ENCODE assay signal across 27 mouse cellular contexts in the genomic region with DNA sequence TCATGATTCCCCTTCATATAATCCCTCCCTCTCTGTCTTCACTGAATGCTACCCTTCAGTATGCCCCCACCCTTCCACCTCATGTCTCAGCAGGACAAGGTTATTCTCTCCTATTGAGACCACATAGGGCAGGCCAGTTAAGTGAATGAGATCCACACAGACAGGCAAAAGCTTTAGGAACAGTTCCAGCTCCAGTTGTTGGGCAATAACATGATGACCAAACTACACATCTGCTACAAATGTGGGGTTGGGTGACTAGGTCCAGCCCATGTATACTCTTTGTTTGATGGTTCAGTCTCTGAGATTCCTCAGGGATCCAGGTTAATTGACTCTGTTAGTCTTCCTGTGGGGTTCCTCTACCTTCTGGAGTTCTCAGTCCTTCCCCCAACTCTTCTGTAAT.
A peak's percentile ranks its signal among the peaks of the same experiment; 100 is the strongest.
DNase-seq lines count a peak whose midpoint lies in the region; ATAC-seq and TF ChIP-seq lines count a peak whose summit lies in the region.
"Had no signal": no experiment of that assay in that cellular context is flagged by ENCODE, and none has a peak within 500 bp of the region (broad histone marks: within the 10 kb centered on the region; RNA-seq: fewer than 3 reads in every experiment).

No protein-coding gene starts in this region.

- intact Hi-C loops in gastrocnemius, postnatal 36 days (cut with DNase I) = no loop called here

- no peaks in the 10 kb centered on the region for H3K36me3 ChIP-seq in midbrain, embryonic 11.5 days (ENCODE audit: control insufficient read depth, insufficient read depth, low read length)
- no peaks in the 10 kb centered on the region for H3K36me3 ChIP-seq in midbrain, postnatal 0 days (ENCODE audit: insufficient read depth, low read length)
- H3K36me3 ChIP-seq in forebrain, embryonic 11.5 days (ENCODE audit: control insufficient read depth, insufficient read depth, low read length) = no peaks in the 10 kb centered on the region
- H3K36me3 ChIP-seq: forebrain, embryonic 15.5 days; hindbrain, embryonic 10.5 days; hindbrain, embryonic 15.5 days; liver, embryonic 12.5 days had no signal

- no peak overlapping the region for H3K4me2 ChIP-seq in midbrain, embryonic 11.5 days
- H3K4me2 ChIP-seq in midbrain, postnatal 0 days (ENCODE audit: low read depth, low read length, poor library complexity, severe bottlenecking) = no peak overlapping the region
- no peak overlapping the region for H3K4me2 ChIP-seq in forebrain, embryonic 11.5 days (ENCODE audit: low read depth, low read length, severe bottlenecking)
- H3K4me2 ChIP-seq: forebrain, embryonic 15.5 days; hindbrain, embryonic 15.5 days; liver, embryonic 12.5 days had no signal

- no peaks in the 10 kb centered on the region for H3K4me1 ChIP-seq in midbrain, embryonic 11.5 days (ENCODE audit: control insufficient read depth, insufficient read depth, low read length)
- no peaks in the 10 kb centered on the region for H3K4me1 ChIP-seq in midbrain, postnatal 0 days (ENCODE audit: insufficient read depth, low read length)
- H3K4me1 ChIP-seq in embryonic fibroblast, embryonic 13.5 days (ENCODE audit: control insufficient read depth, insufficient read depth, low read length) = peaks cover 8% of the 10 kb centered on the region
- H3K4me1 ChIP-seq in forebrain, embryonic 11.5 days (replicated peaks; ENCODE audit: control insufficient read depth, insufficient read depth, low read length) = no peaks in the 10 kb centered on the region
- H3K4me1 ChIP-seq: forebrain, embryonic 15.5 days; hindbrain, embryonic 10.5 days; hindbrain, embryonic 15.5 days; liver, embryonic 12.5 days had no signal

- TF ChIP-seq POLR2A in embryonic fibroblast, embryonic 13.5 days (IDR thresholded peaks at IDR 0.05; ENCODE audit: low read depth, low read length) = no peak

- no peak overlapping the region for H3K4me3 ChIP-seq in midbrain, embryonic 11.5 days (ENCODE audit: low read depth, low read length)
- no peak overlapping the region for H3K4me3 ChIP-seq in midbrain, postnatal 0 days (ENCODE audit: low read depth, low read length)
- H3K4me3 ChIP-seq in embryonic fibroblast, embryonic 13.5 days (ENCODE audit: insufficient read depth, low read length) = no peak overlapping the region
- no peak overlapping the region for H3K4me3 ChIP-seq in forebrain, embryonic 11.5 days (ENCODE audit: low read depth, low read length)
- H3K4me3 ChIP-seq: forebrain, embryonic 15.5 days; gastrocnemius, adult 2 months; hindbrain, embryonic 10.5 days; hindbrain, embryonic 15.5 days; liver, embryonic 12.5 days had no signal

- H3K9me3 ChIP-seq in midbrain, embryonic 11.5 days (ENCODE audit: control insufficient read depth, low read length) = no peaks in the 10 kb centered on the region
- no peaks in the 10 kb centered on the region for H3K9me3 ChIP-seq in midbrain, postnatal 0 days (ENCODE audit: low read length)
- H3K9me3 ChIP-seq in forebrain, embryonic 11.5 days (ENCODE audit: control insufficient read depth, low read length) = no peaks in the 10 kb centered on the region
- H3K9me3 ChIP-seq: forebrain, embryonic 15.5 days; hindbrain, embryonic 10.5 days; hindbrain, embryonic 15.5 days; liver, embryonic 12.5 days had no signal

- TF ChIP-seq CTCF in midbrain, postnatal 0 days (IDR thresholded peaks at IDR 0.05) = no peak
- TF ChIP-seq CTCF in embryonic fibroblast, embryonic 13.5 days (IDR thresholded peaks at IDR 0.05; ENCODE audit: borderline replicate concordance, insufficient read depth, low read length) = no peak

- ATAC-seq in midbrain, embryonic 11.5 days (ENCODE audit: low FRiP score) = no peak
- no peak for ATAC-seq in midbrain, postnatal 0 days (ENCODE audit: low FRiP score)
- no peak for ATAC-seq in forebrain, embryonic 11.5 days (replicated peaks; ENCODE audit: low FRiP score)
- ATAC-seq in megakaryocyte, adult 5-6 weeks (ENCODE audit: poor library complexity, severe bottlenecking) = no peak
- ATAC-seq: activated CD4-positive, CD25-positive, alpha-beta regulatory T cell, adult 4 months; forebrain, embryonic 15.5 days; inflammation-experienced regulatory T-cells, adult 6 months; liver, embryonic 12.5 days; liver, postnatal 0 days had no signal

- no peak overlapping the region for H3K27ac ChIP-seq in midbrain, embryonic 11.5 days (ENCODE audit: low read depth, low read length)
- no peak overlapping the region for H3K27ac ChIP-seq in midbrain, postnatal 0 days (ENCODE audit: low read depth, low read length)
- peak overlapping the region; percentile 97 for H3K27ac ChIP-seq in embryonic fibroblast, embryonic 13.5 days (ENCODE audit: insufficient read depth, low read length)
- no peak overlapping the region for H3K27ac ChIP-seq in forebrain, embryonic 11.5 days (ENCODE audit: low read depth, low read length)
- H3K27ac ChIP-seq: forebrain, embryonic 15.5 days; hindbrain, embryonic 10.5 days; hindbrain, embryonic 15.5 days; liver, embryonic 12.5 days had no signal

- no peaks in the 10 kb centered on the region for H3K27me3 ChIP-seq in midbrain, embryonic 11.5 days (ENCODE audit: control insufficient read depth, insufficient read depth, low read length)
- H3K27me3 ChIP-seq in midbrain, postnatal 0 days (ENCODE audit: insufficient read depth, low read length) = no peaks in the 10 kb centered on the region
- no peaks in the 10 kb centered on the region for H3K27me3 ChIP-seq in forebrain, embryonic 11.5 days (ENCODE audit: control insufficient read depth, insufficient read depth, low read length)
- H3K27me3 ChIP-seq: forebrain, embryonic 15.5 days; hindbrain, embryonic 15.5 days; liver, embryonic 12.5 days had no signal

- DNase-seq in gastrocnemius, adult 18-20 months (ENCODE audit: low spot score) = peak; percentile 41
- no peak for DNase-seq in gastrocnemius, postnatal 36 days
- DNase-seq in midbrain, embryonic 11.5 days (ENCODE audit: low spot score, missing footprints) = peak; percentile 28
- DNase-seq in midbrain, postnatal 0 days (ENCODE audit: low spot score) = no peak
- DNase-seq in skeletal muscle tissue, adult 2 months (ENCODE audit: low read depth, low spot score) = peak; percentile 15
- DNase-seq in forebrain, embryonic 11.5 days (ENCODE audit: low spot score) = no peak
- DNase-seq: cerebellum, adult 8-10 months; cerebellum, postnatal 25 days; gastrocnemius, adult 2 months; heart, postnatal 14 days; kidney, adult 11 months; kidney, postnatal 14 days; layer of hippocampus, adult 9-11 months; liver, postnatal 0 days; lung, postnatal 4 days; midbrain, embryonic 14.5 days; right cerebral cortex, adult 18-20 months; right cerebral cortex, postnatal 4 days; thymus, postnatal 14 days had no signal

- H3K9ac ChIP-seq in midbrain, embryonic 11.5 days (ENCODE audit: low read length) = no peak overlapping the region
- H3K9ac ChIP-seq in midbrain, postnatal 0 days (replicated peaks; ENCODE audit: low read length, poor library complexity, severe bottlenecking) = no peak overlapping the region
- no peak overlapping the region for H3K9ac ChIP-seq in forebrain, embryonic 11.5 days (ENCODE audit: low read length)
- H3K9ac ChIP-seq: forebrain, embryonic 15.5 days; hindbrain, embryonic 15.5 days; liver, embryonic 12.5 days; liver, postnatal 0 days had no signal

Comparison
In these comparisons a context has a peak if more than half of its experiments do, and no peak if none do; other contexts are left out.
1. DNase-seq: peak in gastrocnemius, adult 18-20 months (single experiment), midbrain, embryonic 11.5 days (single experiment) and skeletal muscle tissue, adult 2 months (single experiment); none in gastrocnemius, postnatal 36 days (0 of 2), midbrain, postnatal 0 days (single experiment) and forebrain, embryonic 11.5 days (single experiment).